In the genomic region with DNA sequence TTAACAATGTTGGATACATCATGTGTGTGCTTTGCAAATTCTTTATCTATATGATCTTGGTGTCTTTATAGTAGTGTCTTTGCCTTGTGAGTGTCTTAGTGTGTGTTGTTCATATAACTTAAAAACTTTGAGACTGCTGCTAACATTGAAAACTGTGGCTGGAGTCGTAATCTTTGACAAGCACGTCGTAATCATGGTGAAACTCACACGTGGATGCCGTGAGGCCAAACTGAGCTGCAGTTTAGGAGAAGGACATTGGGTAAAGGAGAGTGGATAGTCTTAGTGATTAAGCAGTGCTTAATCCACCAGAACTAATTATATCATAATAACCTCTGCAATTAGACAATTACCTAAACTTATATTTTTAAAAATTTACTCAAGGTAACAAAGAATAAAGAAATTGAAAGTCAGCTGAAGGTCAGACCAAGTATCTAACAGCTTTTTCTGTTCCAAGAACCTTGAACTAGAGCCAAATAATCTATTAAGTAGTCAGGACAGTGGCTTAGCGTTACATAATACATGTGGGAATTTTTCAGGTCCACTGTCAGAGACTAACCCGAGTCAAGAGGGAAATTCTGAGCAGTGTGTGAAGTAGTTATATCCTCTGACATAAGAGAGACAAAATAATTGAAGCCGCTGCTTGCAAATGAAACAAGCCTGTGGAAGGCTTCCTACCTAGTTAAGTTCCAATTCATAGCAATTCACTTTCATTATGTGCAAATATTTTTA, we compare ENCODE assay signal across 11 mouse cellular contexts.
A peak's percentile ranks its signal among the peaks of the same experiment; 100 is the strongest.
DNase-seq lines count a peak whose midpoint lies in the region; ATAC-seq and TF ChIP-seq lines count a peak whose summit lies in the region.
"Had no signal": no experiment of that assay in that cellular context is flagged by ENCODE, and none has a peak within 500 bp of the region (broad histone marks: within the 10 kb centered on the region; RNA-seq: fewer than 3 reads in every experiment).

No protein-coding gene starts in this region.

- H3K4me2 ChIP-seq in kidney, postnatal 0 days (ENCODE audit: low read length), result peak overlapping the region; percentile 13; the same call in 1 of the 2 replicates
- peak overlapping the region; percentile 13; the same call in 1 of the 2 replicates for H3K4me2 ChIP-seq in liver, embryonic 16.5 days (ENCODE audit: low read depth, low read length)

- H3K36me3 ChIP-seq in kidney, postnatal 0 days (ENCODE audit: insufficient read depth, low read length), result no peaks in the 10 kb centered on the region
- no peaks in the 10 kb centered on the region for H3K36me3 ChIP-seq in liver, embryonic 16.5 days (ENCODE audit: control insufficient read depth, insufficient read depth)
- H3K36me3 ChIP-seq: limb, embryonic 10.5 days had no signal

- no peaks in the 10 kb centered on the region; the same call in 1 of the 2 replicates for H3K4me1 ChIP-seq in kidney, postnatal 0 days (replicated peaks; ENCODE audit: insufficient read depth, low read length)
- peaks cover 25% of the 10 kb centered on the region for H3K4me1 ChIP-seq in bone marrow macrophage, adult 2 months (ENCODE audit: control insufficient read depth, insufficient read depth, low read length)
- H3K4me1 ChIP-seq in liver, embryonic 16.5 days (ENCODE audit: control insufficient read depth, low read depth, low read length), result peaks cover 5% of the 10 kb centered on the region

- no peak for TF ChIP-seq POLR2A in bone marrow macrophage, adult 2 months (IDR thresholded peaks at IDR 0.05; ENCODE audit: borderline replicate concordance, low read depth, low read length)

- TF ChIP-seq CTCF in kidney, postnatal 0 days (IDR thresholded peaks at IDR 0.05; ENCODE audit: low read depth), result no peak
- TF ChIP-seq CTCF in bone marrow macrophage, adult 2 months (IDR thresholded peaks at IDR 0.05; ENCODE audit: low read depth, low read length), result no peak

- no peaks in the 10 kb centered on the region for H3K9me3 ChIP-seq in kidney, postnatal 0 days (replicated peaks; ENCODE audit: low read length)
- H3K9me3 ChIP-seq in liver, embryonic 16.5 days (replicated peaks; ENCODE audit: control insufficient read depth, low read length), result no peaks in the 10 kb centered on the region
- H3K9me3 ChIP-seq: limb, embryonic 10.5 days had no signal

- H3K27me3 ChIP-seq in kidney, postnatal 0 days (ENCODE audit: insufficient read depth, low read length), result no peaks in the 10 kb centered on the region
- no peaks in the 10 kb centered on the region for H3K27me3 ChIP-seq in liver, embryonic 16.5 days (ENCODE audit: control insufficient read depth, insufficient read depth, low read depth, low read length)

- no peak overlapping the region for H3K4me3 ChIP-seq in kidney, postnatal 0 days (replicated peaks; ENCODE audit: low read depth, low read length)
- peak overlapping the region; percentile 20; the same call in 1 of the 2 replicates for H3K4me3 ChIP-seq in bone marrow macrophage, adult 2 months (ENCODE audit: insufficient read depth, low read length)
- no peak overlapping the region for H3K4me3 ChIP-seq in liver, embryonic 16.5 days (ENCODE audit: low read depth, low read length)
- H3K4me3 ChIP-seq: limb, embryonic 10.5 days had no signal

- H3K9ac ChIP-seq in kidney, postnatal 0 days (ENCODE audit: low read depth, low read length), result no peak overlapping the region
- H3K9ac ChIP-seq in liver, embryonic 16.5 days (ENCODE audit: low read depth, low read length), result no peak overlapping the region

- H3K27ac ChIP-seq in kidney, postnatal 0 days, result no peak overlapping the region
- peak overlapping the region; percentile 93 for H3K27ac ChIP-seq in bone marrow macrophage, adult 2 months (ENCODE audit: insufficient read depth, low read depth, low read length)
- no peak overlapping the region for H3K27ac ChIP-seq in liver, embryonic 16.5 days (ENCODE audit: low read length)
- H3K27ac ChIP-seq: limb, embryonic 10.5 days had no signal

- WGBS in kidney, postnatal 0 days, result 43% methylated on average over 8 of the region's 8 CpGs
- 29% methylated on average over 8 of the region's 8 CpGs for WGBS in liver, embryonic 16.5 days (ENCODE audit: insufficient replicate concordance)

- DNase-seq in adrenal gland, adult 2 months, result peak; percentile 23
- DNase-seq in adrenal gland, postnatal 10 days, result no peak
- DNase-seq in kidney, postnatal 0 days (ENCODE audit: low spot score), result no peak
- no peak for DNase-seq in kidney, adult 8-10 months
- no peak for DNase-seq in thymus, postnatal 36 days
- DNase-seq in embryo, embryonic 10 days (ENCODE audit: low spot score), result no peak
- DNase-seq: cerebellum, postnatal 14 days; right cerebral cortex, adult 18-20 months had no signal

- ATAC-seq in kidney, postnatal 0 days (replicated peaks; ENCODE audit: low FRiP score, low read depth), result no peak
- ATAC-seq in liver, embryonic 16.5 days (ENCODE audit: low read depth), result no peak
